ENCODE assay signal across 8 mouse cellular contexts in genomic region chr9:65195053-65195452, GRCm38 (mm10). TPM values are rescaled to one million over a fixed set of nuclear protein-coding genes. Genes with fewer than 3 reads are reported as not detected.
DNase-seq lines count a peak whose midpoint lies in the region; ATAC-seq and TF ChIP-seq lines count a peak whose summit lies in the region.

TSS of gene Parp16 (plus strand) at chr9:65195353.

- DNase-seq in kidney, adult 2 months: no peak
- DNase-seq in kidney, postnatal 10 days: no peak
- DNase-seq in adrenal gland, postnatal 14 days: no peak
- DNase-seq in heart, postnatal 0 days (ENCODE audit: low spot score): no peak
- DNase-seq in midbrain, embryonic 11.5 days (ENCODE audit: low spot score, missing footprints): peak; percentile 85
- no peak for DNase-seq in MN1 (ENCODE audit: low spot score)
- DNase-seq in urinary bladder, adult 2 months (ENCODE audit: low spot score): no peak
- DNase-seq in layer of hippocampus, postnatal 10 days (ENCODE audit: low spot score in 2 of 2): no peak

- peak within 1 kb of the TSS; percentile 57 for H3K9ac ChIP-seq in heart, postnatal 0 days (replicated peaks; ENCODE audit: low read depth, low read length)
- H3K9ac ChIP-seq in midbrain, embryonic 11.5 days (ENCODE audit: low read length): no peak within 1 kb of the TSS

- H3K27ac ChIP-seq in kidney, adult 2 months (ENCODE audit: insufficient read depth, low read depth, low read length): peak within 1 kb of the TSS; percentile 94
- H3K27ac ChIP-seq in heart, postnatal 0 days (ENCODE audit: low read depth): peak within 1 kb of the TSS; percentile 97
- peak within 1 kb of the TSS; percentile 52 for H3K27ac ChIP-seq in midbrain, embryonic 11.5 days (ENCODE audit: low read depth, low read length)

- H3K4me2 ChIP-seq in heart, postnatal 0 days (ENCODE audit: low read depth, low read length): peak within 1 kb of the TSS; percentile 35
- no peak within 1 kb of the TSS for H3K4me2 ChIP-seq in midbrain, embryonic 11.5 days

- 66% methylated on average over 4 of the region's 4 CpGs for WGBS in kidney, adult 2 months
- 63% methylated on average over 4 of the region's 4 CpGs for WGBS in heart, postnatal 0 days
- 87% methylated on average over 4 of the region's 4 CpGs for WGBS in midbrain, embryonic 11.5 days

- TF ChIP-seq POLR2A in kidney, adult 2 months (IDR thresholded peaks at IDR 0.05; ENCODE audit: low read depth, low read length): no peak

- no peak for TF ChIP-seq CTCF in kidney, adult 2 months (conservative IDR thresholded peaks at IDR 0.05; ENCODE audit: insufficient read depth, insufficient read length, low read depth, low read length)
- no peak for TF ChIP-seq CTCF in heart, postnatal 0 days (IDR thresholded peaks at IDR 0.05; ENCODE audit: low read depth)

- no peaks in the 10 kb centered on the region for H3K9me3 ChIP-seq in heart, postnatal 0 days (replicated peaks; ENCODE audit: control insufficient read depth, low read length)
- no peaks in the 10 kb centered on the region for H3K9me3 ChIP-seq in midbrain, embryonic 11.5 days (ENCODE audit: control insufficient read depth, low read length)

- H3K27me3 ChIP-seq in kidney, adult 2 months (replicated peaks; ENCODE audit: control insufficient read depth, insufficient read depth, low read length): no peaks in the 10 kb centered on the region
- H3K27me3 ChIP-seq in heart, postnatal 0 days (ENCODE audit: control insufficient read depth, insufficient read depth, low read length): no peaks in the 10 kb centered on the region
- H3K27me3 ChIP-seq in midbrain, embryonic 11.5 days (ENCODE audit: control insufficient read depth, insufficient read depth, low read length): no peaks in the 10 kb centered on the region

- TF ChIP-seq EP300 in heart, postnatal 0 days (IDR thresholded peaks at IDR 0.05; ENCODE audit: low read depth): no peak

- no peak for ATAC-seq in heart, postnatal 0 days (ENCODE audit: insufficient read depth, low read depth)
- no peak for ATAC-seq in midbrain, embryonic 11.5 days (ENCODE audit: low FRiP score)

- peaks cover 26% of the 10 kb centered on the region for H3K4me1 ChIP-seq in kidney, adult 2 months (ENCODE audit: control insufficient read depth, insufficient read depth, low read length)
- peaks cover 21% of the 10 kb centered on the region for H3K4me1 ChIP-seq in heart, postnatal 0 days (ENCODE audit: control insufficient read depth, insufficient read depth)
- peaks cover 26% of the 10 kb centered on the region for H3K4me1 ChIP-seq in midbrain, embryonic 11.5 days (ENCODE audit: control insufficient read depth, insufficient read depth, low read length)

- no peak within 1 kb of the TSS for H3K4me3 ChIP-seq in kidney, adult 2 months (ENCODE audit: insufficient read depth, low read depth, low read length)
- H3K4me3 ChIP-seq in heart, postnatal 0 days (ENCODE audit: low read depth, low read length): no peak within 1 kb of the TSS
- H3K4me3 ChIP-seq in midbrain, embryonic 11.5 days (ENCODE audit: low read depth, low read length): no peak within 1 kb of the TSS

- no peaks in the 10 kb centered on the region for H3K36me3 ChIP-seq in kidney, adult 2 months (ENCODE audit: control insufficient read depth, insufficient read depth, low read length)
- H3K36me3 ChIP-seq in heart, postnatal 0 days (replicated peaks; ENCODE audit: control insufficient read depth, insufficient read depth, low read length): no peaks in the 10 kb centered on the region
- no peaks in the 10 kb centered on the region for H3K36me3 ChIP-seq in midbrain, embryonic 11.5 days (ENCODE audit: control insufficient read depth, insufficient read depth, low read length)

RNA-seq across cellular contexts. Expression of gene Parp16, which starts in this region (rescaled TPM):
- 11.0 and 11.9 TPM in 2 replicates for polyA plus RNA-seq in kidney, adult 2 months (2012; rRNA removed)
- 15.2 and 17.3 TPM in 2 replicates for total RNA-seq in adrenal gland, postnatal 14 days (2021)
- total RNA-seq in heart, postnatal 0 days (2014; rRNA removed; ENCODE audit: low replicate concordance): 1.8 and 7.7 TPM in 2 replicates
- polyA plus RNA-seq in heart, postnatal 0 days (2015; fragmentation: Nextera tagmentation; extraction: Ambion mirVana): 5.7 and 5.8 TPM in 2 replicates
- polyA plus RNA-seq in midbrain, embryonic 11.5 days (2014; fragmentation: Nextera tagmentation; extraction: Ambion mirVana): 5.2 and 6.4 TPM in 2 replicates
- polyA plus RNA-seq in urinary bladder, adult 2 months (2012; rRNA removed): 4.4 and 4.5 TPM in 2 replicates
- total RNA-seq in layer of hippocampus, postnatal 10 days (2021): 1 to 10 TPM; 4.5 to 5.6 TPM
